Mouse (Mus musculus) heart, adult 2 months (tissue): ENCODE measurements at regions not wholly inside any gene's neighbourhood (a gene's known extent, or its start where the extent isn't known, plus 50 kb on each side); places are given as distances from the start of the nearest gene placed in this dataset.

Experiments used
- DNase-seq, 2 experiments: peaks; one replicate each; pipeline ENCODE4 v3.0.0; 2021
- H3K27ac ChIP-seq: fragments of 200-600 bp; 2 replicates; pipeline ENCODE4 v1.8.1; 2022
- H3K27me3 ChIP-seq: fragments of 200-500 bp; 2 replicates; pipeline ENCODE4 v1.6.1; 2012; ENCODE audit warnings: mild to moderate bottlenecking, low read length, inconsistent platforms, mixed read lengths; ENCODE audit not compliant: control insufficient read depth, insufficient read depth
- H3K36me3 ChIP-seq: fragments of 200-500 bp; 2 replicates; pipeline ENCODE4 v1.6.1; 2012; ENCODE audit warnings: low read length, inconsistent platforms; ENCODE audit not compliant: control insufficient read depth, insufficient read depth
- H3K4me1 ChIP-seq: fragments of 200-500 bp; 2 replicates; pipeline ENCODE4 v1.6.1; 2011; ENCODE audit warnings: low read length; ENCODE audit not compliant: control insufficient read depth, insufficient read depth
- H3K4me3 ChIP-seq: fragments of 200-600 bp; 2 replicates; pipeline ENCODE4 v1.8.1; 2022
- H3K79me2 ChIP-seq: fragments of 200-500 bp; replicated peaks from 2 replicates; pipeline ENCODE4 v1.6.1; 2012; ENCODE audit warnings: mild to moderate bottlenecking, inconsistent platforms, low read length, moderate library complexity, mixed read lengths; ENCODE audit not compliant: control insufficient read depth, insufficient read depth
- H3K9ac ChIP-seq: fragments of 200-500 bp; 2 replicates; pipeline ENCODE4 v1.6.1; 2012; ENCODE audit warnings: low read depth, mild to moderate bottlenecking, control low read depth, inconsistent platforms, low read length, mixed read lengths
- CTCF ChIP-seq: fragments of 200-600 bp; IDR thresholded peaks from 2 replicates; pipeline ENCODE4 v1.8.1; 2022; ENCODE audit warnings: antibody characterized with exemption, mild to moderate bottlenecking, moderate library complexity
- EP300 ChIP-seq: fragments of 200-500 bp; IDR thresholded peaks from 2 replicates; pipeline ENCODE4 v1.6.1; 2011; ENCODE audit warnings: low read depth, low read length, control low read depth; ENCODE audit not compliant: insufficient read depth
- POLR2A ChIP-seq: fragments of 200-500 bp; IDR thresholded peaks from 2 replicates; pipeline ENCODE4 v1.6.1; 2011; ENCODE audit warnings: mild to moderate bottlenecking, low read depth, low read length, control low read depth; ENCODE audit not compliant: insufficient read depth
- WGBS: fragments of 180-500 bp; shearing (Covaris S2); methylation state at CpG from one replicate; pipeline ENCODE4 v1.1.7; 2018; 5-methylcytosine and 5-hydroxymethylcytosine counted together
- intact Hi-C: fragments of 180-260 bp; cut with DNase I; formaldehyde crosslinking; loops from one replicate; pipeline ENCODE4 v1.15.1; 2025
- microRNA-seq, 2 experiments: library from miRNA; unstranded; fragments of <30 nt; microRNA quantifications; one replicate each; pipeline ENCODE4 v1.2.0; 2021

DNA sequence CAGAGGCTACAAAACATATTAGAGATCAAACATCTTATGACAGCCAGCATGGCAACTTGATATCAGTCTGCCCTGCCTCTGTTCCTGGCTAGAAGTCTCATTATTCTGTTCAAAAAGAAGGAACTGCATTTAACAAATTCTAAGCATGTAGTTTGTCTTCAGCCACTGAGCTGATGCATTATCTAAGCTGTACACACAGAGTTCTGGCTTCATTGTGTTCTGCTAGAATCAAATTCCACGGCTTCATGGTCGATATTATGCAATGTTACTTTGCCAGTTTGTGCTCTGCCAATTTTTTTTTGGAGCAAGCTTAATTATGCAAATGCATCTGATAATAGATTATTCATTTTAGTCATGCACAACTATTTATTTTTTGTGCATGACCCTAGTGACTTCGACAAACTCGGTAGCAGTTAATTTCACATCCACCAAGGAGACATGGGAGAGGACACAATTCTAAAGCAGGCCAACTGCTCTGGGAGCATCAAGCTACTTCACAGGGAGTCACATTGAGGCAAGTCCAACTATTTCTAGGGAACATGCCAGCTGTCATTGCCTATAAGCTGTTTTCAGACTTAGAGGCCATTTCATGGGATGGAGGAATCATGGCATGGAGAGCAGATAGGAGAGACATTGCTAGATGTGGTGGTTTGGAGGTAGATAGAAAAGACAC lies 360.8 kb downstream of the Kif20b start:
- TF ChIP-seq POLR2A: no peak
- TF ChIP-seq CTCF: no peak
- TF ChIP-seq EP300: no peak

DNA sequence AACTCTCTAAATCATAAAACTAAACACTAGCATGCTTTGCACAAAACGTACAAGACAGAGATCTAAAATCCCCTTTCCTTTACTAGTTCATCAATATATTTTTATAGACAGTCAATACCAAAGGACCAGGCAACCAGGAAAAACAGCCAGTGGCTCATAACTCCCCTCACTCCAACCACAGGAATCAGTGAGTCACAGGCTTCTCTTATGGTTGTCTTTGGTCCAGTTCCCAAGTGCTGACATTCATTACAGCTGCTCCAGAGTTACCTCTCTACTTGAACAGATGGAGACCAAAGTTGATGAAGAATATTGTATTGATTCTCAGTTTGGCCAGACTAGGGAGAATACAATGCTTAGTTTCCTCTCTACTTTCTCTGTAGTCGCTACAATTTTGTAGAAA lies 376.7 kb downstream of the Kif20b start:
- WGBS: 80% methylated on average over 2 of the region's 2 CpGs
- Histone ChIP-seq H3K27me3 (no peaks in the 10 kb centered on the region), H3K27ac (no peak overlapping the region), H3K4me3 (no peak overlapping the region), H3K9ac (no peak overlapping the region), H3K36me3 (no peaks in the 10 kb centered on the region), H3K79me2 (no peaks in the 10 kb centered on the region), H3K4me1 (no peaks in the 10 kb centered on the region)
- no peak for DNase-seq
- intact Hi-C loops: no loop called here
- TF ChIP-seq POLR2A: no peak
- TF ChIP-seq CTCF: no peak
- no peak for TF ChIP-seq EP300

More for the DNA sequence above, 360.8 kb downstream of the Kif20b start:
- no peaks in the 10 kb centered on the region for H3K79me2 ChIP-seq
- no peaks in the 10 kb centered on the region for H3K4me1 ChIP-seq
- DNase-seq: no peak
- H3K27ac ChIP-seq: no peak overlapping the region
- intact Hi-C loops: no loop called here
- H3K36me3 ChIP-seq: no peaks in the 10 kb centered on the region
- no peaks in the 10 kb centered on the region for H3K27me3 ChIP-seq
- no peak overlapping the region for H3K9ac ChIP-seq
- WGBS: 70% methylated on average over 4 of the region's 4 CpGs
- no peak overlapping the region for H3K4me3 ChIP-seq

DNA sequence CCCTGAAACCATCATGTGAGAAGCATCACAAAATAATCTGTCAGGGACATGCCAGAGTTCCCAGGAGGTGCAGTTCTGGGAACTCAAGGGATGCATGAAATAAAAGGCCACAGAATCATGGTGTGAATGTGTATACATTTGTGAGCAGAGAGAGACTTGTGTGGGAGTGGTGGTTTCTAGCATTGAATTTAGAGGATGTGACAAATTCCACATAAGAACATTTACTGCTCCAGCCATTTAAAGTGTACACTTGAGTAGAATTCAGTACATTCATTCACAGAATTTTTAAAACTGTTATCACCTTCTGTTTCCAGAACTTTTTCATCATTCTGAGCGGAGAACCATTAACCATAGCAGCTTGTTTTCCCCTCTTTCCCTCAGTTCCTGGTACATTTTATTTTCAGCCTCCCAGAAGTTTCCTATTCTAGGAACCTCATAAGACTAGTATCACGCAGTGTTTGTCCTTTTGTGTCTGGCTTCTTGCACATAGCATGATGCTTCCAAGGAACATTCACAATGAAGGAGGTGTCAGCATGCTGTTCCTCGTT lies 380.6 kb downstream of the Kif20b start:
- WGBS: 69% methylated on average over 3 of the region's 3 CpGs
- no peak for DNase-seq
- H3K27me3 ChIP-seq: no peaks in the 10 kb centered on the region
- H3K79me2 ChIP-seq: no peaks in the 10 kb centered on the region
- H3K4me1 ChIP-seq: no peaks in the 10 kb centered on the region
- H3K4me3 ChIP-seq: no peak overlapping the region
- intact Hi-C loops: no loop called here
- no peak overlapping the region for H3K9ac ChIP-seq
- H3K36me3 ChIP-seq: no peaks in the 10 kb centered on the region
- no peak overlapping the region for H3K27ac ChIP-seq
- TF ChIP-seq POLR2A (no peak), CTCF (no peak), EP300 (no peak)

Small RNA genes in the stretch of these regions (microRNA-seq; reads per million reads assigned to microRNA genes)
- gene Gm23075: 0 reads per million in 2 experiments
